Mouse (Mus musculus) monocyte, adult 59 days (primary cell): ENCODE measurements around the gene Fam149b. TPM values are rescaled to one million over a fixed set of nuclear protein-coding genes. Genes with fewer than 3 reads are reported as not detected.

Source experiments
- total RNA-seq, 2 experiments: library from RNA; stranded (reverse); gene quantifications; one replicate each; pipeline ENCODE4 v1.2.4; 2023

Gene Fam149b
- 10 to 100 TPM; 22.3 to 23.6 TPM for total RNA-seq

DNA sequence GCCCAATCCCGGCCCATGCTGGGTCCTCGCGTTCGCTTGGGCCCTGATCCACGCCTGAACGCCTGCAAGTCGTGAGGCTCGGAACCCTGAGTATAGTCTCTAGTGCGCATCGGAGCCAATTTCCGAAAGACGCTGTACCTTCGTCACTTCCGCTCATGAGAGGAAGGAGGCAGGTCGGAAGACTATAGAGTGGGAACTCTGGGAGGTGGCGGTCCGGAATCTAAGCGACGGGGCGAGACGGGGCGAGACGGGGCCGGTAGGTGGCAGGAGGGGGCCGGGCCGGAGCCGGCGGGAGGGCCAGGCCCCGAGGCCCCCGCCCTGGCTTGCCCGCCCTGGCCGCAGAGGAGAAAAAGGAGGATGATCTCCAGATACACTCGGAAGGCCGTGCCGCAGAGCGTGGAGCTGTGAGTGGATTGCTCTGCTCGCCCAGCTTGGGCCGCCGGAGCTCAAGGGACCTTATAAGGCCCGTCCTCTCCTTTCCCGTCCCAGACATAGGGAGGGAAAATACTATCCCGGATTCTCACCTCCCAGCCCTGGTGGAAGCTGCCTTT is at the start of gene Fam149b, which contains the start of gene Ecd:
Gene Fam149b (plus strand): TSS at position 172 of the 551 bp plus-strand sequence.
Gene Ecd (minus strand): TSS at position 131 of the 551 bp plus-strand sequence.

DNA sequence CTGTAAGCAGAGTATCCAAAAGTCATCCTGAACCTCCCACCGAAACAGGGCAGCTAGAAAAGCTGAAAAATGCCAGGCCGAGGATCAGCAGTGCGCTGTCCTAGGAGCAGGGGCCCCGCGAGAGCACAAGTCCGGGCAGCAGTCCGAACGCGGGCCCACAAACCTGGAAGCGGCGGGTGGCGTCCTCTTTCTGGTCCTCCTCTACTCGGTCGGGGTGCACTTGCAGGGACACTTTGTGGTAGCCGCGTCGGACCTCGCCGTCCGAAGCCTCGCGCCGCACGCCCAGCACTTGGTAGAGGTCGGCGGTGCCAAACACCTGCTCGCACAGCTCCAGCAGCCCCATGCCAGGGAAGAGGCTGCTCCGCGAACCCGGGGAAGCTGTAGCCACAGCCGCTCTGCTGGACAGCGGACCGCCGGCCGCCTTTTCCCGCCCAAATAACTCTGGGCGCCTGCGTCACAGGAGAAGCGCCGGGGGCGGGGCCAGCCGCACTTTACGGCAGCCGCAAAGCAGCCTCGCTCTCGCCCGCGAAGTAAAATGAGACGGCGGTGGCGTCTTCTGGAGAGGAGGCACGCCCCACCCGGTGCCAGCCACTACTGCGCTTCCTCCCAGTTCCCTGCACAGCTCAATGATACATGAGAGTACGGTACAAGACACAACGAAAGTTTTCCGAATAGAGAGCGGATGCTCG is 40.6 kb downstream of the Fam149b start, which contains the start of gene Dnajc9:
Gene Dnajc9 (minus strand): TSS at position 470 of the 689 bp plus-strand sequence.

DNA sequence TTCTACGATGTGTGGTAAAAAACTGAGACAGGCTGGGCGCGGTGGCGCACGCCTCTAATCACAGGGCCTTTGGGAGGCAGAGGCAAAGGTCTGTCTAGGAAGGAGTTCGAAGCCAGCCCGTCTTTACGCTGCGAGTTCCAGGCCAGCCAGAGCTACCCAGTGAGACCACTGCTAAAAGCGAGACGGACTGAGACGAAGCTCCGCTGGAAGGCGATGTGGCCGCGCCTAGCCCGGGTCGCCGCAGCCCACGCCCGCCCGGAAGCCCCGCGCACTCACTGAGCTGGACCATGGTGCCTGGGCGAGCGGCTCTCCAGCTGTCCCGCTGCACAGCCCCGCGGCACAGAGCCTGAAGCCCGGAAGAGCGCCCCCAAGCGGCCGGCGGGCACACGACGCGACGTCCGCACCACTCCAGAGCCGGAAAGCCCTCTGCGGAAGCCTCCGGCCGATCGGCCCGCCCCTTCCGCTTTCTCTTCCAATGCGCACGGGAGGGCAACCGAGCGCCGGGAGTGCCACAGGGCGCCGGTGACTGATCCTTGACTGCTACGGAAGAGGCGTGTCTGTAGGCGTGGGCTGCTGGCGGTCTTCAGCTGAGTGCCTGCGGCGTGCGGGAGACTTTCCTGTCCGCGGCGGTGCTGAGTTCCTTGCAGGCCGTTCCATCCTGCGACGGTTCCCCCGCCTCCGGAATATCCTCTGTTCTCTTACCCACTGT is 45.4 kb downstream of the Fam149b start, which contains the start of gene Mrps16:
Gene Mrps16 (minus strand): TSS at position 430 of the 709 bp plus-strand sequence.

Other genes with a start within 250 kb of the Fam149b start
- gene Saysd1, start 209.6 kb upstream of the Fam149b start, total RNA-seq = 1 to 10 TPM; 4.4 to 6.1 TPM
- gene Kcnk5, start 166.4 kb upstream of the Fam149b start, total RNA-seq = under 1 TPM in 1 of 2 experiments, not detected in 1; 0.13 TPM
- gene Kcnk16, start 79.0 kb upstream of the Fam149b start, total RNA-seq = not detected
- gene Nudt13, start 53.5 kb upstream of the Fam149b start, total RNA-seq = 10 to 100 TPM; 30.3 to 31.9 TPM
- gene Ecd, start within 50 bp of the Fam149b start, total RNA-seq = 10 to 100 TPM; 25.6 to 28.5 TPM
- gene Dnajc9, start 40.7 kb downstream of the Fam149b start, total RNA-seq = 1 to 10 TPM; 9.1 to 9.3 TPM
- 10 to 100 TPM; 23.5 to 27.3 TPM for gene Mrps16, start 45.5 kb downstream of the Fam149b start, total RNA-seq
- not detected for gene Cfap70, start 104.1 kb downstream of the Fam149b start, total RNA-seq
- gene Anxa7, start 132.0 kb downstream of the Fam149b start, total RNA-seq = 10 to 100 TPM; 60.9 to 75.6 TPM
- gene Mss51, start 148.7 kb downstream of the Fam149b start, total RNA-seq = 1 to 10 TPM; 1.2 to 1.3 TPM
- gene Ppp3cb, start 198.4 kb downstream of the Fam149b start, total RNA-seq = 10 to 100 TPM; 54.9 to 56.5 TPM